Mouse (Mus musculus): Measurements from ENCODE around the gene Syde2.

DNA sequence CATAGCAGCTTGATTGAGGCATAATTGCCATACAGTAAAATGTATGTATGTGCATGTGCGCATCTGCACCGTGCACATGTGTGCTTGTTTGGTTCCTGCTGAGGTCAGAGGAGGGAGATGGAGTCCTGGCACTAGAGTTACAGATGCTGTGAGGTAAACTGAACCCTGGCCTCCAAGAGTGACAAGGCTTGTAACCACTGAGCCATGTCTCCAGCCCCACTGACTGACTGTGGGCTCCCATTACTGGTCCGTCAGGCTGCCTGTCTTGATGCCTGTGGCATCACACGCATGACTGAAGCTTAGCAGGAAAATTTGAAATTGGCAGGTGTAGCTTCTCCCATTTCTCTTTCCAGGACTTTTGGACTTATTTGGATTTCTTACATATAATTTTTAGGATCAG, 23.1 kb downstream of the Syde2 start:
- TF ChIP-seq CTCF (conservative IDR thresholded peaks at IDR 0.05; ENCODE audit: insufficient read depth, insufficient read length, low read depth, low read length) (no peak), POLR2A (IDR thresholded peaks at IDR 0.05; ENCODE audit: low read depth, low read length) (no peak)

All from kidney, adult 2 months (tissue).